Mouse (Mus musculus) C2C12 (cell line): ENCODE data around the gene Tmtc2. TPM values are rescaled to one million over a fixed set of nuclear protein-coding genes. Genes with fewer than 3 reads are reported as not detected.

Source experiments
- H3K27me3 ChIP-seq: one replicate; pipeline ENCODE4 v1.6.1; 2011; ENCODE audit not compliant: control insufficient read depth, insufficient read depth, insufficient read length
- H3K36me3 ChIP-seq: one replicate; pipeline ENCODE4 v1.6.1; 2011; ENCODE audit not compliant: control insufficient read depth, insufficient read depth
- H3K4me3 ChIP-seq: one replicate; pipeline ENCODE4 v1.5.1; 2011; ENCODE audit warnings: mild to moderate bottlenecking, control low read depth; ENCODE audit not compliant: poor library complexity, insufficient read depth, severe bottlenecking
- H3K79me2 ChIP-seq: one replicate; pipeline ENCODE4 v1.6.1; 2011; ENCODE audit not compliant: control insufficient read depth, insufficient read depth
- H3K79me3 ChIP-seq: one replicate; pipeline ENCODE4 v1.6.1; 2011; ENCODE audit warnings: low read depth, control low read depth
- H3ac ChIP-seq: one replicate; pipeline ENCODE3; 2011; ENCODE audit warnings: low read depth; ENCODE audit not compliant: control insufficient read depth, insufficient read length
- CEBPB ChIP-seq: IDR thresholded peaks from one replicate; pipeline ENCODE4 v1.6.1; 2011; ENCODE audit warnings: low read depth, mild to moderate bottlenecking, control low read depth, moderate library complexity
- CTCF ChIP-seq: IDR thresholded peaks from one replicate; pipeline ENCODE4 v1.5.1; 2011; ENCODE audit not compliant: control insufficient read depth, insufficient read depth, insufficient read length
- FOSL1 ChIP-seq: IDR thresholded peaks from one replicate; pipeline ENCODE4 v1.8.0; 2011; ENCODE audit warnings: mild to moderate bottlenecking, low read length; ENCODE audit not compliant: poor library complexity, insufficient read depth, severe bottlenecking
- MAX ChIP-seq: IDR thresholded peaks from one replicate; pipeline ENCODE4 v1.6.1; 2011; ENCODE audit warnings: mild to moderate bottlenecking, control low read depth
- MYOD1 ChIP-seq: IDR thresholded peaks from one replicate; pipeline ENCODE4 v1.6.1; 2011; ENCODE audit warnings: low read depth; ENCODE audit not compliant: control insufficient read depth, insufficient read length
- MYOG ChIP-seq: IDR thresholded peaks from one replicate; pipeline ENCODE4 v1.6.1; 2011; ENCODE audit not compliant: control insufficient read depth, insufficient read length; ENCODE audit errors: extremely low read depth
- USF1 ChIP-seq: IDR thresholded peaks from one replicate; pipeline ENCODE4 v1.6.1; 2011; ENCODE audit warnings: low read depth, mild to moderate bottlenecking, control low read depth, moderate library complexity
- polyA plus RNA-seq: library from polyadenylated mRNA; unstranded; fragments of >200 nt; fragmentation: generic; extraction: Trizol; gene quantifications from one replicate; pipeline ENCODE4 v1.2.1, GENCODE M21; 2012; ENCODE audit warnings: missing spikeins

Gene Tmtc2
- polyA plus RNA-seq, 1 experiment = 0.25 TPM

DNA sequence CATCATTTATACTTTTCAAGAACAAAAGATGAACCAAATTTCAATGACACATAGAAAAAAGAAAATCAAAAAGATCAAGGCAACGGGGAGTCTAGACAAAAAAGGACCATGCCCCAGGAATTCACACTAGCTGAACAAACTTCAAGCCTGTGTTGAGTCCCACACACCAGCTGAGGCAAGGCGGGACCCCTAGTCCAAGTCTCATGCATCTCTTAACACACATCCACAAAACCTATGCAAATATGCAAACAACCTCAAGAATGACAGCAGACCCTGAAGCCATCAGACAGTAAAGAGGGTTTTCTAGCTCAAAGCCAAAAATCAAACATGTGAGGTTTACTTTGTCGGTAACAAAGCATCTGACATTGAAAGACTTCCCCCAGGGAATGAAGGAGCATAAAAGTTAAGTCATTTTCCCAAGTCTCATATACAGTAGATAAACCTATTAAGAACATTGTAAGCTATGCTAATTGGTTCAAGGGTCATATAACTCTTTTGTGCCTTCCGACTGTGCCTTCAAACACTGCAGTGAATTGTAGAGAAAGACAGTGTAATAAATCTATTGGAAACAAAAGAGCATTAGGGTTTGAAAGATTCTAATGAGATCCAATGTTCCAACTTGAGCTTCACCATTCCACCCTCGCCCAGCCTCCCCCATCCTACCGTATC is 100.0 kb downstream of the Tmtc2 start:
- Histone ChIP-seq H3K4me3 (no peak overlapping the region), H3K79me2 (no peaks in the 10 kb centered on the region), H3K36me3 (no peaks in the 10 kb centered on the region), H3K79me3 (no peaks in the 10 kb centered on the region), H3K27me3 (no peaks in the 10 kb centered on the region), H3ac (no peak overlapping the region)
- TF ChIP-seq CTCF (no peak), FOSL1 (no peak), USF1 (no peak), MAX (no peak), MYOD1 (no peak), MYOG (no peak), CEBPB (no peak)

DNA sequence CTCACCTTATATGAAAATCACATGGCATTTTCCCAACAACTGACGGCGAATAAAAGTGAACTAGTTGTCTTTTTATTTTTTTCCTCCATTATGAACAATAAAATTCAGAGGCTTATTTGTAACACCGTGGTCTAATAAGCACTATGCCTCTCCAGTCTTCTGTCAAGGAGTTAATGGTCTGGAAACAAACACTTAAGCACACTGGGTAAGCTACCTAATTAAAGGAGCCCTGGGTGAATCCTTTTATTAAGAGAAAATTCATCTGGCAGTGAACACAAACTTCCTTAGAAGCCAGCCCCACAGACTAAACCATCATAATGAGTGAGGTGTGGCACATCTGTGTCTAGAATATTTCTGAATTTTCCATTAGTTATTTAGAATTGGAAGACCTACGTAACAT is 109.9 kb downstream of the Tmtc2 start:
- Histone ChIP-seq H3K27me3 (no peaks in the 10 kb centered on the region), H3K36me3 (no peaks in the 10 kb centered on the region), H3K79me3 (no peaks in the 10 kb centered on the region), H3K4me3 (no peak overlapping the region), H3ac (no peak overlapping the region), H3K79me2 (no peaks in the 10 kb centered on the region)
- TF ChIP-seq FOSL1 (no peak), CEBPB (no peak), MYOG (no peak), USF1 (no peak), MYOD1 (no peak), CTCF (no peak), MAX (no peak)

DNA sequence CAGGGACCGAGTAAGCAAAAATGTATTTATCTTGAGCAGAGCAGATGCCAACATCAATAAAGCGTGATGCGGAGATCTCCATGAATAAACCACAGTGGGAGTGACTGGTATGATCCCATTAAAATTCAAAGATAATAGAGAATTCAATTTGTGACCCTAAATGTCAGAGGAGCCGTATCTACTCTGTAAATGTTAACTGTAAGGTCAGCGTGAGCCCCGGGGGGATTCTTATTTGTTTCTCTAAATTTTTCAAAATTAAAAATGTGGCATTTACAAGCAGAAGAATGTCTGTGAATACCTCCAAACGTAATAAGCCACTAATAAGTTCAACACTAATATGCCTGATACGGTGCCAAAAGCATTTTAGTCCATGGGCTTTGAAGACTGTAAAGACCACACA is 120.8 kb downstream of the Tmtc2 start:
- Histone ChIP-seq H3K79me2 (no peaks in the 10 kb centered on the region), H3ac (no peak overlapping the region), H3K4me3 (no peak overlapping the region), H3K27me3 (no peaks in the 10 kb centered on the region), H3K36me3 (no peaks in the 10 kb centered on the region), H3K79me3 (no peaks in the 10 kb centered on the region)
- no peak for TF ChIP-seq FOSL1
- no peak for TF ChIP-seq MAX
- TF ChIP-seq CTCF = no peak
- TF ChIP-seq MYOG = no peak
- no peak for TF ChIP-seq CEBPB
- no peak for TF ChIP-seq USF1
- TF ChIP-seq MYOD1 = no peak

DNA sequence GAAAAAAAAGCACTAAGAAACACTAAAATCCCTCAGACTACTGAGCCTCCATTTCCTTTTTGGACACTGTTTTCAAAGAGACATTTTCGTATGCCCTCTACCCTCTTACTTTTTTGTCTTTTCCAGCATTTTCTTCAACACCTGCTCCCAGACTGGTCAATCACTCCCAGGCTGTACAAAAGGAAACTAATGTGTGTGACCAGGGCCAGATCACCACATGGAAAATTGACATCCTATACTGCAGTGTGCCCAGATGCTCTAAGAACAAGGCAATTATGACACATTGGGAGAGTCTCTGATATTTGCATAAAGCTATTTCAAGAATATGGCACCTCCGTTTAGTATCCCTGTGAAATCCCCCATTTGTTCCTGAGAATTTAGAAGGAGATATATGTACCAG is 127.1 kb downstream of the Tmtc2 start:
- no peaks in the 10 kb centered on the region for H3K79me3 ChIP-seq

DNA sequence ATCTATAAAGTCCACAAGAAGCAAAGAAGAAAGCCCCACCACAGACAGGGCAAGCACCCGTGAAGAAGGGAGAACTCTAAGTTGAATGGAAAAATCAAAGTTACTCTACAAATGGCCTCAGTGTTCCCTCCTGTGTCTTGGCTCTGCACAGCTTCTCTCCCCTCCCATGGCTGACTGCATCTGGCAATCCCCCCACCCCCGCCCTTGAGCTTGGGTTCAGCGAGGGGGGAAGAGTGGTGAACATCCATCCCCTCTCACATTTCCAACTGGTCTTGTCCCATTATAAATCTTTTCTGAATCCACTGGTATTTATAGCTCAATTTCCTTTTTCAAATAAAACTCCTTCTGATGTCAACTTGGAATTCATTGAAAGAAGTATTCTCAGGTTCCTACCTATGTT is 129.9 kb downstream of the Tmtc2 start:
- Histone ChIP-seq H3K4me3 (no peak overlapping the region), H3K36me3 (no peaks in the 10 kb centered on the region), H3K79me3 (no peaks in the 10 kb centered on the region), H3K27me3 (no peaks in the 10 kb centered on the region), H3K79me2 (no peaks in the 10 kb centered on the region), H3ac (no peak overlapping the region)
- no peak for TF ChIP-seq MYOG
- no peak for TF ChIP-seq MAX
- no peak for TF ChIP-seq CEBPB
- TF ChIP-seq CTCF = no peak
- no peak for TF ChIP-seq FOSL1

More for the DNA sequence above, 127.1 kb downstream of the Tmtc2 start:
- no peaks in the 10 kb centered on the region for H3K79me2 ChIP-seq
- H3K27me3 ChIP-seq = no peaks in the 10 kb centered on the region
- no peaks in the 10 kb centered on the region for H3K36me3 ChIP-seq
- no peak for TF ChIP-seq MYOG
- no peak for TF ChIP-seq MAX
- TF ChIP-seq CTCF = no peak
- H3K4me3 ChIP-seq = no peak overlapping the region
- H3ac ChIP-seq = no peak overlapping the region

DNA sequence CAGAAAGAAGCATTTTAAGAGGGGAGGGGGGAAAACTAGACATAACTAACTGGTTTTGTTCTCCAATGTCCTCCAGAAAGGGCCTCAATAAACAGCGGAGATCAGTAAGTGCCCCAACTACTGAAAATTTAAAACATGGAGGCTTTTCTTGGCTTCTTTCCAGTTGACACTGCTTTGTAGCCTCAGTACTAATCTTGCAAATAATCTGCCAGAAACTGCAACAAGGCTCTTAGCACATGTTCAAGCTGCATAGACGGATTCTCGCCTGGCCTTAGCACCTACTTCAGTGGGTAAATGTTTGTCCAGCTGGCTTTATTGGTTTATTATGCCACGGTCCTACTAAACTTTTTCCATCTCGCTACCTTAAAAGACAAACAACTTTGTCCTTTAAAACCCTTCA is 139.4 kb downstream of the Tmtc2 start:
- no peaks in the 10 kb centered on the region for H3K36me3 ChIP-seq
- H3K79me3 ChIP-seq = no peaks in the 10 kb centered on the region
- H3K79me2 ChIP-seq = no peaks in the 10 kb centered on the region
- TF ChIP-seq USF1 = no peak
- no peak for TF ChIP-seq MYOG
- no peak for TF ChIP-seq CEBPB
- TF ChIP-seq MYOD1 = no peak
- TF ChIP-seq FOSL1 = no peak
- TF ChIP-seq CTCF = no peak
- no peak overlapping the region for H3ac ChIP-seq
- no peak overlapping the region for H3K4me3 ChIP-seq
- no peaks in the 10 kb centered on the region for H3K27me3 ChIP-seq
